Mouse (Mus musculus): ENCODE measurements at regions not wholly inside any gene's neighbourhood (a gene's known extent, or its start where the extent isn't known, plus 50 kb on each side); places are given as distances from the start of the nearest gene placed in this dataset.

- WGBS, result 71% methylated on average over 1 of the region's 1 CpGs
- TF ChIP-seq POLR2A (IDR thresholded peaks at IDR 0.05; ENCODE audit: borderline replicate concordance, insufficient read depth, low read length), result no peak
- TF ChIP-seq CTCF (IDR thresholded peaks at IDR 0.05; ENCODE audit: borderline replicate concordance, insufficient read depth, low read depth, low read length), result no peak
- Histone ChIP-seq H3K4me1 (ENCODE audit: control insufficient read depth, insufficient read depth, low read length) (no peaks in the 10 kb centered on the region), H3K4me3 (replicated peaks; ENCODE audit: insufficient read depth, low read depth, low read length) (no peak overlapping the region), H3K27ac (ENCODE audit: insufficient read depth, low read length) (no peak overlapping the region), H3K27me3 (ENCODE audit: control insufficient read depth, insufficient read depth, low read length) (no peaks in the 10 kb centered on the region)
- DNase-seq, result no peak
Observed at GRCm38 (mm10) chr2:21018535-21018934, 49.9 kb upstream of the Arhgap21 start.

Measured in cerebellum, adult 2 months (tissue).